Mouse (Mus musculus) cerebellum, adult 2 months (tissue): Measurements from ENCODE around the gene Ap3s2. TPM values are rescaled to one million over a fixed set of nuclear protein-coding genes. Genes with fewer than 3 reads are reported as not detected.

Experiments
- DNase-seq, 2 experiments: peaks; one replicate each; pipeline ENCODE4 v3.0.0; 2021
- H3K27ac ChIP-seq: fragments of 200-500 bp; 2 replicates; pipeline ENCODE4 v1.5.1; 2012; ENCODE audit warnings: low read length, control low read depth, inconsistent platforms; ENCODE audit not compliant: insufficient read depth
- H3K27me3 ChIP-seq: fragments of 200-500 bp; 2 replicates; pipeline ENCODE4 v1.6.1; 2012; ENCODE audit warnings: inconsistent platforms, mild to moderate bottlenecking, low read length, moderate library complexity; ENCODE audit not compliant: control insufficient read depth, insufficient read depth
- H3K4me1 ChIP-seq: fragments of 200-500 bp; 2 replicates; pipeline ENCODE4 v1.6.1; 2011; ENCODE audit warnings: low read length; ENCODE audit not compliant: control insufficient read depth, insufficient read depth
- H3K4me3 ChIP-seq: fragments of 200-500 bp; replicated peaks from 2 replicates; pipeline ENCODE3; 2011; ENCODE audit warnings: mild to moderate bottlenecking, low read depth, low read length, control low read depth; ENCODE audit not compliant: insufficient read depth
- CTCF ChIP-seq: fragments of 200-500 bp; IDR thresholded peaks from 2 replicates; pipeline ENCODE4 v1.5.1; 2011; ENCODE audit warnings: low read depth, mild to moderate bottlenecking, control low read depth, low read length, moderate library complexity, borderline replicate concordance; ENCODE audit not compliant: insufficient read depth
- POLR2A ChIP-seq: fragments of 200-500 bp; IDR thresholded peaks from 2 replicates; pipeline ENCODE4 v1.6.1; 2011; ENCODE audit warnings: low read length, control low read depth, borderline replicate concordance; ENCODE audit not compliant: insufficient read depth
- WGBS: fragments of 180-500 bp; shearing (Covaris S2); methylation state at CpG from one replicate; pipeline ENCODE4 v1.1.7; 2018; 5-methylcytosine and 5-hydroxymethylcytosine counted together
- polyA plus RNA-seq: library from polyadenylated mRNA; depleted of rRNA; stranded (reverse); fragments of >200 nt; gene quantifications from 2 replicates; pipeline ENCODE4 v1.2.3, GENCODE M21; 2012

Gene Ap3s2
- polyA plus RNA-seq, 1 experiment, result 46.6 TPM

DNA sequence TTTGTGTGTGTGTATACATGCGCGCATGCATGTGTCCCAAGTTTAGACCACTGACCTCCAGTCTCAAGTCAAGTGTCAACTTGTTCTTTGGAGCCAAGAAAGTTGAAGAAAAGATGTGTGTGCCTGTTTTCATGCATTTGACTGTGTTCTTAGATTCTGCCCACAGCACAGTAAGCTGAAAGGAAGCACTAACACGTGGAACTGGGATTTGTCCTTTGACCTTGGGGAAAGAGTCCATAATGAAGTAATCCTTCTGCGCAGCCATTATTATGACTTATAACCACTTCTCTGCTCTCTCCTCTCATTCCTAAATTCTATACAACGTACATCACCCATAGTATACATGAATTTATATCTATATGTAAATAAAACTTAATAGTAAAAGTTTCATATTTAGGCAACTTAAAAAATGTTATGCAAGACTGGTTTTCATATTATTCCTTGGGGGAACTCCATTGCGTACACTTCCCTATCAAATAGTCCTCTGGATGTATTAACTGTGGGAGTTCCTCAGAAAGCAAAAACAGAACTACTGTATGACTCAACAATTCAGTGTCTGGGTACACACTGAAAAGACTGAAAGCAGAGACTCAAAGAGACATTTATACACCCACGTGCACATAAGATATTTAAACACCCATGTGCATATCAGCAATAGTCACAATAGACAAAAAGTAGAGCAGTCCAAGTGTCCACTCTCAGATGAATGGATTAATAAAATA is 36.7 kb downstream of the Ap3s2 start:
- Histone ChIP-seq H3K27me3 (no peaks in the 10 kb centered on the region), H3K27ac (no peak overlapping the region), H3K4me1 (peaks cover 3% of the 10 kb centered on the region; the same call in 1 of the 2 replicates), H3K4me3 (no peak overlapping the region)
- DNase-seq, result no peak
- WGBS, result 93% methylated on average over 7 of the region's 7 CpGs
- no peak for TF ChIP-seq CTCF
- no peak for TF ChIP-seq POLR2A

DNA sequence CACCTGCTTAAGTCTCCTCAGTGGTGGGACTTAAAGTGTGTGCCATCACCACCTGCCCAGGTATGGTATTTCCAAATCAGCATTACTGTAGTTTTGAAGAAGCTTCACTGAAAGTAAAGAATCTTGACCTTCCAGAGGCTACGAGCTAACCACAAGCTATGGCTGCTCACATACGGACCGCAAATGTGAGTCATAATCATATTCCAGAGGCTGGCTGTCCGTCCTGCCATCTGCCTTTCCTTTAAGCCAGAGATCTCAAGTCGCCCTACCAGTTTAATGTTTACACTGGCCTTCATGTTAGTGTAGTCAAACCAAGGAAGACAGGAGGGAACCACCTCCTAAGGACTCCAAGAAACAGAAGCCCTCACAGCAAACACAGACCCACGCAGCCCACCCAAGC is 38.5 kb downstream of the Ap3s2 start:
- WGBS, result 94% methylated on average over 6 of the region's 6 CpGs
- no peaks in the 10 kb centered on the region for H3K27me3 ChIP-seq
- TF ChIP-seq CTCF (no peak), POLR2A (no peak)
- DNase-seq, result no peak
- no peak overlapping the region for H3K27ac ChIP-seq
- H3K4me1 ChIP-seq, result no peaks in the 10 kb centered on the region
- no peak overlapping the region for H3K4me3 ChIP-seq

DNA sequence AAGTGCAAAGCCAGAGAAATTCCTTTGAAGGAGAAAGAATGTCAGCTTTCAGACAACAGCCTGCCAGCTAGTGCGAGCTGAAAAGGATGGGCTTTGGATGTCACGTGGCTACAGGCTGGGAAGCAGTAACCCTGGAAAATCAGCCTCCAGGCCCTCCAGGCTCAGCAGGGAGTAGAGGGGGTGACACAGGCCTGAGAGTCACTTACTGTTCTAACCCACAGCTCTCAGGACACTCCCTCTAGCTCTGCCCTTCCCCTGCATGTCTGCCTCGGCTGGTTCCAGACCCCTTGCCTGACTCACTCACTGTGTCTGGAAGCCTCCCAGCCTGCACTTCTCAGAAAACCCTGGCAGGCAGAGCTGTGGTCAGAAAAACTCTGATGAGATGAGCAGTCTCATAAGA is 39.5 kb downstream of the Ap3s2 start:
- WGBS, result 39% methylated on average over 3 of the region's 3 CpGs

DNA sequence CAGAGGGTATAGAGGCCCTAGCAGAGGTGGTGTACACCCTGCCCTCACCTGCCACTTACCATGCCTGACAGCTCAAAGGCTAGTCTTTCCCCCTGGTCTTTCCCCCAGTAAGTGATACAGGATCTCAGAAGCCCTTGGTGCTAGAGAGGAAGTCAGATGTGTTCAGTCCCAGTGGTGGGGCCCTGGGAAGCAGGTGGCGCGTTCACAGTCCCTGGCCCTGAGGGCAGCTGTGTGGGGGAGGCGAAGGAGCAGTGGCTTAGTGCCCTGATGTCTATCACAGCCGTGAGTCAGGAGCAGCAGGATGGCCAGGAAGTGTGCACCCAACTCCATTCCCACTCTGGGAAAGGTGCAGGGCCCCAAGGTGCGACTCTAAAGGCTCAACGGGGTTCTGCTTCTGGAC is 40.4 kb downstream of the Ap3s2 start:
- H3K27me3 ChIP-seq, result no peaks in the 10 kb centered on the region
- H3K4me3 ChIP-seq, result no peak overlapping the region
- no peaks in the 10 kb centered on the region for H3K4me1 ChIP-seq
- TF ChIP-seq CTCF (no peak), POLR2A (no peak)
- DNase-seq, result no peak
- H3K27ac ChIP-seq, result no peak overlapping the region
- WGBS, result 84% methylated on average over 6 of the region's 6 CpGs

More for the DNA sequence above, 39.5 kb downstream of the Ap3s2 start:
- Histone ChIP-seq H3K4me3 (no peak overlapping the region), H3K27ac (no peak overlapping the region), H3K4me1 (no peaks in the 10 kb centered on the region), H3K27me3 (no peaks in the 10 kb centered on the region)
- no peak for DNase-seq
- TF ChIP-seq POLR2A, result no peak
- TF ChIP-seq CTCF, result no peak

DNA sequence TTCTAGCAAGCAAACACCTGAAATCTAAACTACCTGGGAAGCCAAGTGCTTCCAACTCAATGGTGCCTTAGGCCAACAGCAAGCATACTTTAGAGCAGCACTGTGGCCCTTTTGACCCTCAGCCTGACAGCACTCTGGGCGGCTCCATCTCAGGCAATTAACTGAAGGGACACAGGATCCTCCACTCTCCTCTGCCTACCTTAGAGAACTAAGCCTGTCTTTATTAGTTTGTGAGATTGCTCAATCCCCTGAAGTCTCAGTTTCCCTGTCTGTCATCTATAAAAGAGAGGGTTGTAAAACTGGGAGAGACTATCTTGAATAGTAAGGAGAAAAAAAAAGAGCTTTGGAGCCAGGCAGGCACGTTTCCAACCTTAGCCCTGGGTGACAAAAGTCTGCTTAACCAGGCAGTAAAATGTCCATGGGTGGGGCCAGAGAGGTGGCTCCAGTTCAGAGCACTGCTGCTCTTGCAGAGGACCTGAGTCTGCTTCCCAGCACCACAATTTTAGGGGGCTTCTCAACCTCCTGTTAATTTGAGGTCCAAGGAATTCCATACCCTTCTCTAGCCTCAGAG is 41.9 kb downstream of the Ap3s2 start:
- no peaks in the 10 kb centered on the region for H3K4me1 ChIP-seq
- H3K4me3 ChIP-seq, result no peak overlapping the region
- 76% methylated on average over 2 of the region's 2 CpGs for WGBS

DNA sequence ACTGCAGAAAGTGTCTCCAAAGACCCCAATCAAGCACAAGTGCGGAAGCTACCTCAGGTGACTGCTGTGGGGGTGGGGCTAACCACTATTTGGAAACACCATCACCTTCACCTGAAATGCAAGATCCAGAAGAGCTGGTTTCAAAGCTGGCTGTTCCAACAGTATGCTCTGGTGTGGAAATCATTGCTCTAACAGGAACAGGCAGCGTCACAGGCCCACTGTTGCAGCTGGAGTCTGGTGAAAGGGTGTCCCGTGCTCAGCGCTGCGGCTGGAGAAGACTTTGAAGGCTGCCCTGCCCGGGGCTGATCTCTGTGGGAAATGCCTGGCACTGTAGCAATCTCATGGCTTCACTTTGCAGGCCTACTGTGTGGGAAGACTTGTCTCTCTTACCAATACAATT is 47.0 kb downstream of the Ap3s2 start:
- Histone ChIP-seq H3K4me3 (no peak overlapping the region), H3K27me3 (no peaks in the 10 kb centered on the region), H3K4me1 (no peaks in the 10 kb centered on the region), H3K27ac (no peak overlapping the region)
- TF ChIP-seq POLR2A (no peak), CTCF (no peak)
- 90% methylated on average over 6 of the region's 6 CpGs for WGBS
- DNase-seq, result no peak

More for the DNA sequence above, 41.9 kb downstream of the Ap3s2 start:
- no peak for DNase-seq
- Histone ChIP-seq H3K27me3 (no peaks in the 10 kb centered on the region), H3K27ac (no peak overlapping the region)
- TF ChIP-seq CTCF, result no peak
- TF ChIP-seq POLR2A, result no peak

DNA sequence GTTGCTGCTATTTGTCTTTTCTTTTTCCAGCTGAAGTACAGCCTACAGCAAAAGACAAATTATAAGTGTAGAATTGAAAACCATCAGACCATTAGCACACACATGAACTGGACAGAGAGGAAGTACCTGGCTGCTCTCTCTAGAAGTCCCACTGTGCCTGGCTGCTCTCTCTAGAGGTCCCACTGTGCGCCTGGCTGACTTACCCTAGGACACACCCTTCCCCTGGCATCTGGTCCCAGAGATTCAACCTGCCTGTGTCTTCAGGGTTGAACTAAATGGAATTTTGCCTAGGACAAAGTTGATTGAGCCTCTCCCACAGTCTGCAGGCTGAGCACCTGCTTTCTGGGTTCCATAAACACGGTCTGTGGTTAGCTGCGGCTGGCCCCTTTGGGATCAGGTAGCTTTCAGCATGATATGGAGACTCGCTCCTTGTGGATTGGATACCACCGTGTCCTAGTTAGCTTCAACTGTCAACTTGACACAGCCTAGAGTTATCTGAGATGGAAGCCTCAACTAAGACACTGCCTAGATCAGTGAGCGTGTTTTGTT is 48.6 kb downstream of the Ap3s2 start:
- 71% methylated on average over 6 of the region's 6 CpGs for WGBS
- TF ChIP-seq CTCF (no peak), POLR2A (no peak)
- H3K4me1 ChIP-seq, result no peaks in the 10 kb centered on the region
- peak in 1 of 2 experiments; percentile 21 for DNase-seq
- no peaks in the 10 kb centered on the region for H3K27me3 ChIP-seq
- no peak overlapping the region for H3K27ac ChIP-seq
- H3K4me3 ChIP-seq, result no peak overlapping the region
